Mouse (Mus musculus): Measurements from ENCODE around the gene Rita1.

Rita1 gene

GRCm38 (mm10) chr5:120599625-120600024 lies 12.8 kb downstream of the Rita1 start:
- H3K36me3 ChIP-seq (ENCODE audit: control insufficient read depth, insufficient read depth, low read length, poor library complexity, severe bottlenecking), result no peaks in the 10 kb centered on the region
- H3K27me3 ChIP-seq (ENCODE audit: control insufficient read depth, insufficient read depth, low read length, poor library complexity, severe bottlenecking), result no peaks in the 10 kb centered on the region
- no peak for DNase-seq (ENCODE audit: low read depth, low spot score)

DNA sequence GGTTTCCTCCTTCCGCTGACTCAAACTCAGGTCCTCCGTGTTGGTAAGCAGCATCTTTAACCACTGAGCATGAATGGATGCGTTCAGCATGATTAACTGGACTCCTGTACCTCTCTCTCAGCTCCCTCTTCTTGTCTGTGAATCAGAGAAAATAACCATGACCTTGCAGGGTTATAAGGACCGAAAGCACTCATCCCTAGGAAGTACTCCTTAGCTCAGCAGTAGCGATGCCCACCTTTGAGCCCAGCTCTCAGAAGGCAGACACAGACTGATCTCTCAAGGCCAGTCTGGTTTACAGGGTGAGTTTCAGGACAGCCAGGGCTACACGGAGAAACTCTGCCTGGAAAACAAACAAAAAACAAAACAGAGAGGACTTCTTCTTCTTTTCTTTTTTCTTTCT lies 17.9 kb downstream of the Rita1 start:
- H3K36me3 ChIP-seq (ENCODE audit: control insufficient read depth, insufficient read depth, low read length, poor library complexity, severe bottlenecking), result no peaks in the 10 kb centered on the region
- no peak for DNase-seq (ENCODE audit: low read depth, low spot score)
- no peaks in the 10 kb centered on the region for H3K27me3 ChIP-seq (ENCODE audit: control insufficient read depth, insufficient read depth, low read length, poor library complexity, severe bottlenecking)

DNA sequence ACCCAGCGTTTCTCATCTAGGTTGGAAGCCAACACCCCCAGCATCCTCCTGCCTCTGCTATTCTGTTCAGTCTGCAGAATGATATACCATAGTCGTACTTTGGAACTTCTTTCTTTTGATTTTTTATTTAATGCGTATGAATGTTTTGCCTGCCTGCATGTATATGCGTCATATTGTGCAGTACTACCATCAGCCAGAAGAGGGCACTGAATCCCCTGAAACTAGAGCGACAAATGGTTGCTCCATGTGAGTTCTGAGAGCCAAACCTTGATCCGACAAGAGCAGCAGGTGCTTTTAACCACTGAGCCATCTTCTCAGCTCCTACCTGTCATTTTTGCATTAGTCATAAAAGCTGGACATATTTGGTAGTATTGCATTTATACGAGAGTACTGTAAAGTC lies 20.2 kb downstream of the Rita1 start:
- Histone ChIP-seq H3K27me3 (ENCODE audit: control insufficient read depth, insufficient read depth, low read length, poor library complexity, severe bottlenecking) (no peaks in the 10 kb centered on the region), H3K36me3 (ENCODE audit: control insufficient read depth, insufficient read depth, low read length, poor library complexity, severe bottlenecking) (no peaks in the 10 kb centered on the region)
- peak; percentile 46 for DNase-seq (ENCODE audit: low read depth, low spot score)

DNA sequence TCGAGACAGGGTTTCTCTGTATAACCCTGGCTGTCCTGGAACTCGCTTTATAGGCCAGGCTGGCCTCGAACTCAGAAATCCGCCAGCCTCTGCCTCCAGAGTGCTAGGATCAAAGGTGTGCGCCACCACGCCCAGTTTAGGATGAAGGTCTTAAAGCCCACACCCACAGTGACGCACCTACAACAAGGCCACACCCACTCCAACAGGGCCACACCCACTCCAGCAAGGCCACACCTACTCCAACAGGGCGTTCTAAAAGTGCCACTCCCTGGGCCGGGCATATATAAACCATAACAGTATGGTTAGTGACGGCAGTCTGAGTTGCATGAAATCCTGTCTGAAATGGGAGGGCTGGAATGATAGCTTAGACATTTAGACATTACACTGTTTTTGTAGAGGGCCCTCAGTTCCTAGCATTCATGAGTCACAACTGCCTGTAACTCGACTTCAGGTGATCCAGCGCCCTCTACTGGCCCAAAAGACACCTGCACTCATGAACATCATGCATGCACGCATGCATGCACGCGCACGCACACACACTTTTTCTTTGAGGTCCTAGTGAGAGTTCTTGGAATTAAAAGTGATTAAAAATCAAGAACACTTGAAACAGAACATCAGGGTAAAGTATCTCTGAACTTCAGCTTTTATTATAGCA lies 21.9 kb downstream of the Rita1 start:
- no peaks in the 10 kb centered on the region for H3K27me3 ChIP-seq (ENCODE audit: control insufficient read depth, insufficient read depth, low read length, poor library complexity, severe bottlenecking)
- no peaks in the 10 kb centered on the region for H3K36me3 ChIP-seq (ENCODE audit: control insufficient read depth, insufficient read depth, low read length, poor library complexity, severe bottlenecking)
- DNase-seq (ENCODE audit: low read depth, low spot score), result peak; percentile 70

- DNase-seq (ENCODE audit: low read depth, low spot score), result peak; percentile 100
- H3K36me3 ChIP-seq (ENCODE audit: control insufficient read depth, insufficient read depth, low read length, poor library complexity, severe bottlenecking), result no peaks in the 10 kb centered on the region; the same call in 1 of the 2 replicates
- H3K27me3 ChIP-seq (ENCODE audit: control insufficient read depth, insufficient read depth, low read length, poor library complexity, severe bottlenecking), result no peaks in the 10 kb centered on the region
Observed at GRCm38 (mm10) chr5:120588569-120589094, 23.8 kb downstream of the Rita1 start, which contains the start of the genes Tpcn1 and Iqcd. Tpcn1 (minus strand) TSS chr5:120588673. Iqcd (plus strand) TSS chr5:120589016.

- Histone ChIP-seq H3K36me3 (ENCODE audit: control insufficient read depth, insufficient read depth, low read length, poor library complexity, severe bottlenecking) (no peaks in the 10 kb centered on the region; the same call in 1 of the 2 replicates), H3K27me3 (ENCODE audit: control insufficient read depth, insufficient read depth, low read length, poor library complexity, severe bottlenecking) (no peaks in the 10 kb centered on the region)
- no peak for DNase-seq (ENCODE audit: low read depth, low spot score)
Observed at GRCm38 (mm10) chr5:120587940-120588568, 24.3 kb downstream of the Rita1 start.

GRCm38 (mm10) chr5:120587616-120587926 lies 24.8 kb downstream of the Rita1 start:
- Histone ChIP-seq H3K27me3 (ENCODE audit: control insufficient read depth, insufficient read depth, low read length, poor library complexity, severe bottlenecking) (no peaks in the 10 kb centered on the region), H3K36me3 (ENCODE audit: control insufficient read depth, insufficient read depth, low read length, poor library complexity, severe bottlenecking) (no peaks in the 10 kb centered on the region; the same call in 1 of the 2 replicates)
- peak; percentile 30 for DNase-seq (ENCODE audit: low read depth, low spot score)

DNA sequence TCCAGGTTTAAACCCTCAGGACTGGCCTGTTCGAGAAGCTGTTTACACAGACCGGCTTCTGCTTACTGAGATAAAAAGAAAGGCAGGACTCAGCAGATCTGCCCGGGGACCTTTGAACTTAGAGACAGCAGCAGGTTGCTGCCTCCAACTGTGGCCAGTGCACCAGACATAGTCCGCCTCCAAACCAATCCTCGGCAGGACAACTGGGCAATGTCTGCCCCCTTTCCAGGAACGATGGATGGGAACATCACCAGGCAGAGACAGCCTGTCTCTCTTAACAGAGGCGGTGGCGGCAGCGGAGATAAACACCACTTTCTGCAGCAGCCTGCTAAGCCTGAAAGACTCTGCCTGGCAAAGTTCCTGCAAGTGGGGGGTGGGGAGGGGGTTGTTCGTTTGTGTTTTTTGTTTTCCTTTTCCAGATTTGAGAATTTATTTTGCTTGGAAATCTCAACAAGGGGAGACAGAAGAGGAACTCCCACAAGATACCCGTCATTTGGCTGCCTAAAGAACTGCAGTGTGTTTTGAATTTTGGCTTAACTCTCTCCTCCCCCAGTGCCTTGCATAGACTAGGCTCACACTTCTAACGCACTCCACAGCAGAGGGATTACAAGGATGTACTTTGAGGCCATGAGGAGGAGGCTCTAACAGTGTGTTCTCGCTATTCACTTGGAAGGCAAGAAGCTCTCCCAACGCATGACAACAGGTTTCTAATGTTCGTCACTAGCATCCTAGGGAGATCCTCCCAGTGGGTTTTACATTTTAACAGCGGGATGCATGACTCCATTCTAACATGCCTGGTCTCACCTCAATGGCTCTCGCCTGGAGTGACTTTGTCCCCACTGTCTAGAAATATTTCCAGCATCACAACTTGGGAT lies 25.4 kb downstream of the Rita1 start:
- no peaks in the 10 kb centered on the region; the same call in 1 of the 2 replicates for H3K36me3 ChIP-seq (ENCODE audit: control insufficient read depth, insufficient read depth, low read length, poor library complexity, severe bottlenecking)
- DNase-seq (ENCODE audit: low read depth, low spot score), result no peak
- no peaks in the 10 kb centered on the region for H3K27me3 ChIP-seq (ENCODE audit: control insufficient read depth, insufficient read depth, low read length, poor library complexity, severe bottlenecking)

DNA sequence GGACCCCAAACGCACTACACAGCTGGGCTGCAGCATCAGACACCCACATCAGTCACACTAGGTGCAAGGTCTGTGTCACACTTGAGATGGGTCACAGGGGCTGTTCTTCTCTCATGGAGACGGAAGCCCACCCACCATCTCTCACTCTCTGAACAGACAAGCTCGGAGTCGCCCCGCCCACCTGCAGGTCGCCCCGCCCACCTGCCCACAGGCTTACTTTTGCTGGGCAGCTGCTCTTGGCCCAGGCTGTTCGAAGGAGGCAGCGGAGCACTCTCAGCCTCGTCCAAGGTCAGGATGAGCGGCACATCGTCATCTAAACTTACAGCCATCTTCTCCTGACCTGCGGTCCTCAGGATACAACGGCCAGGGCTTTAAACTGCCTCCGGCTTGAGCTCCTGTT lies 27.4 kb downstream of the Rita1 start:
- Histone ChIP-seq H3K36me3 (ENCODE audit: control insufficient read depth, insufficient read depth, low read length, poor library complexity, severe bottlenecking) (no peaks in the 10 kb centered on the region; the same call in 1 of the 2 replicates), H3K27me3 (ENCODE audit: control insufficient read depth, insufficient read depth, low read length, poor library complexity, severe bottlenecking) (no peaks in the 10 kb centered on the region)
- DNase-seq (ENCODE audit: low read depth, low spot score), result no peak

DNA sequence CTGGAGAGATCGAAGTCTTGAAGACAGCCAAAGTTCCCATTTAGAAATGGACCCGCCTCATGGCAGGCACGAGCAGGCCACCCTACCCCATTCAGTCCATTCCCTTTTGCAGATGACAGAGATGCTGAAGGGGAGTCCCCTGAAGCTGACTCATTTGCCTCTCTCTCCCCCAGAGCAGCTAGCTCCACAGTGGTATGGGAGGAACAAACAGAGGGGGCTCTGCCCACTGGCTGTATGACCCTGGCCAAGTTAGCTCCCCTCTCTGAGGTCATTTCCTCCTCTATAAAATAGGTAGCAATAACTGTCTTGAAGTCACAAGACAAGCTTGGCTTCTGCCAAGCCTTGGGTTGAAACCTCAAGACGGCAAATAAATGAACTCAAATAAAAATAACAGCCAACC lies 28.9 kb downstream of the Rita1 start:
- no peaks in the 10 kb centered on the region for H3K27me3 ChIP-seq (ENCODE audit: control insufficient read depth, insufficient read depth, low read length, poor library complexity, severe bottlenecking)
- DNase-seq (ENCODE audit: low read depth, low spot score), result peak; percentile 62
- no peaks in the 10 kb centered on the region; the same call in 1 of the 2 replicates for H3K36me3 ChIP-seq (ENCODE audit: control insufficient read depth, insufficient read depth, low read length, poor library complexity, severe bottlenecking)

GRCm38 (mm10) chr5:120582002-120582401 lies 30.4 kb downstream of the Rita1 start:
- Histone ChIP-seq H3K27me3 (ENCODE audit: control insufficient read depth, insufficient read depth, low read length, poor library complexity, severe bottlenecking) (no peaks in the 10 kb centered on the region), H3K36me3 (ENCODE audit: control insufficient read depth, insufficient read depth, low read length, poor library complexity, severe bottlenecking) (no peaks in the 10 kb centered on the region; the same call in 1 of the 2 replicates)
- no peak for DNase-seq (ENCODE audit: low read depth, low spot score)

DNA sequence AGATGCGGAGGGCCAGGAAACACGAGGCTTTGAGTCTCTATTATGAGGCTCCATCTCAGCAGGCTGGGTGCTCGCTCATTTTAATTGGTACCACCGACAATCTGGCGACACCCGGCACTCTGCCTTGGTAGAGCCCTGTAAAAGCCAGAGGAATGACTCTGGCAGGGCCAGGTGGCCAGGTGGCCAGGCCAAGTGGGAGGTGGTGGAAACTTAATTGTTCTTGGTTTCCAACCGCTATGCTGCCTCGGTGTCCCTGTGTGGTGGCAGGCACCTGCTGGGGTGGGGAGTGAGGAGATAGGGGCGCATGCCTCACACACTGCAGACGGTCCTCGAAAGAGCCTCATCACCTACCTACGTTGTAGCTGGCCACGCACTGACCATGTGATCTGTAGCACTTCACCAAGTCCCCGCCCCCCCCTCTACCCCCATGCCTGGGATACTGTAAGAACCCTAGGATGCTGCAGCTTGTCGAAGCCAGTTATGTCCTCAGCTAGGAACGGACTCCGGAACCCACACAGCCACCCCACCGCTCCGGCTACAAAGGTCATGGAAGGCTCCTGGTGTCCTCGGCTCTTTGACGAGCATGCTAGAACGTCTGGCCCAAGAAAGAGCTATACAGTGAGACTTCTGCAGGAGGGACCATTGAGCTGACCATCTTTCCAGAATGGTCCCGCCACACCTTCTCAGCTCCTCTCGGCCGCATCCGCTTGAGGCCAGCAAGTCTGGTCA lies 32.3 kb downstream of the Rita1 start:
- H3K27me3 ChIP-seq (ENCODE audit: control insufficient read depth, insufficient read depth, low read length, poor library complexity, severe bottlenecking), result no peaks in the 10 kb centered on the region
- no peak for DNase-seq (ENCODE audit: low read depth, low spot score)
- H3K36me3 ChIP-seq (ENCODE audit: control insufficient read depth, insufficient read depth, low read length, poor library complexity, severe bottlenecking), result no peaks in the 10 kb centered on the region; the same call in 1 of the 2 replicates

- Histone ChIP-seq H3K27me3 (ENCODE audit: control insufficient read depth, insufficient read depth, low read length, poor library complexity, severe bottlenecking) (no peaks in the 10 kb centered on the region), H3K36me3 (ENCODE audit: control insufficient read depth, insufficient read depth, low read length, poor library complexity, severe bottlenecking) (no peaks in the 10 kb centered on the region; the same call in 1 of the 2 replicates)
- DNase-seq (ENCODE audit: low read depth, low spot score), result peak; percentile 67
Observed at GRCm38 (mm10) chr5:120579211-120579897, 33.0 kb downstream of the Rita1 start.

Data from splenic B cell, adult 2 months (primary cell).